Mouse (Mus musculus) cerebellum, postnatal 4 days (tissue): ENCODE results near the gene Fez1.

Source experiments
- DNase-seq, 2 experiments: peaks; one replicate each; pipeline ENCODE4 v3.0.0; 2022; ENCODE audit warnings: low spot score in 2 of 2, mixed read lengths in 1 of 2

Gene Fez1

DNA sequence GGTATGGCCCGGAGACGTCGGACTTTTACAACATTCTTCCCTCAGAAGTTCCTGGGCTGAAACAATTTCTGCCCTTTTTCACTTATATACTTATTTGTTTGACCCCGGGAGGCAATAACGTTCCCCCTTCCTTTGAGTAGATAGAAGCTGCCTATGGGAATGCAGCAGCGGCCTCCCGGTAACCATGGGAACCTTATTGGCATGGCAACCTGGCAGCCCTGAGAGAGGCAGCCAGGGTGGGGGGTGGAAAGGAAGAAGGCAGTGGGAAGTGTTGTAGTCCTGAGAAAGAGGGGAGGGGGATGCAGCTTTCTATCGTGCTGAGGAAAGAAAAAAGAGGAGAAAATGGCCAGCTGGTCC is at the start of gene Fez1:
Gene Fez1, plus strand, starts transcription at position 221 of the 357 bp plus-strand sequence.
- peak; percentile 61 to 88 for DNase-seq

DNA sequence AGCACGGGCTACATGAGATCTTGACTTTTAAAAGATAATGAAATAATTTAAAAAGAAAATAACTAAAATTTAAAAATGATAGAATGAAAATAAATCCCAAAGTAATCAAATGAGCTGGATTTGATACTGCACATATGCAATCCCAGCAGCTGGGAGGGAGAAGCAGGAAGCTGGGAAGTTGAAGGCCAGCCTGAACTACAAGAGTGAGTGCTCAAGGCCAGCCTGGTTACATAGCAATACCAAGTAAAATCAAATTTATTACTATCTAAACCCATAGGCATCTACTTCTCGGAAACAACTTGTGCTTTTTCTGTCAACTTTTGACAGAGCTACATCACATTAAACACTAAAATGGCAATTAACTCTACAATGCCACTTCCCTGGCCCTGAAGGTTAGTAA is 37.7 kb upstream of the Fez1 start:
- DNase-seq, result no peak

DNA sequence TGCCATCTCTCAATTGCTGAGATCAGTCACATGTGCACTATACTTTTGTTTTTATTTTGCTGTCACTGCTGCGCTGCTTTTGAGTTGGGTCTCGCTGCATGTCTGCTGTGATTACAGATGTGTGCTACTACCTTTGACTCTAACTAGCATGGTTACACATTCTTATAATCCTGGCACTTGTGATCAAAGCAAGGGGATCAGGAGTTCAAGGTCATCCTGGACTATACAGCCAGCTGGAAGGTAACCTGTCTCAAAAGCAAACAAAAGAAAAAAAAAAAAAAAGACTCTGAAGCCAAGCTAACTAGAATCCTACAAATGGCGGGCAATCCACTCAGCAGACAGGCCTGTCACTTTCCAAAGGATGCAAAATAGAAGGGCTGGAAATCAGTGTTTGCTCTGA is 29.5 kb upstream of the Fez1 start:
- no peak for DNase-seq

DNA sequence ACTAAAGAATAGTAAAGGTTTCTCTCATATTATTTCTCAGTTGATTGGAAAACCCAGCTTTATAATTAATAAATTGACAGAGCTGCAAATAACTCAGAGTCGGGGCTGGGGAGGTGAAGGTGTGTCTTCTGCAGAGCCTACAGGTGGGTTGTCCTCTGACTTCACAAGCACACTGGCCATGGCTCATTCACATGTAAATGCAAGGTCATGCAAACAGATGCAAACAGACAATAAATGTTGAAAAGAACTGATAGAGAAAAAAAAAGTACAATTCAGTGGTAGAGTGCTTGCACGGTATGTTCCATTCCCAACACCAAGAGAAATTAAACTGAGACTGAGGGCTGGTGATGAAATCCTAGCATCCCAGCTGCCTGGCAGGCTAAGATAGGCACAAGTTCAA is 27.2 kb upstream of the Fez1 start:
- no peak for DNase-seq

DNA sequence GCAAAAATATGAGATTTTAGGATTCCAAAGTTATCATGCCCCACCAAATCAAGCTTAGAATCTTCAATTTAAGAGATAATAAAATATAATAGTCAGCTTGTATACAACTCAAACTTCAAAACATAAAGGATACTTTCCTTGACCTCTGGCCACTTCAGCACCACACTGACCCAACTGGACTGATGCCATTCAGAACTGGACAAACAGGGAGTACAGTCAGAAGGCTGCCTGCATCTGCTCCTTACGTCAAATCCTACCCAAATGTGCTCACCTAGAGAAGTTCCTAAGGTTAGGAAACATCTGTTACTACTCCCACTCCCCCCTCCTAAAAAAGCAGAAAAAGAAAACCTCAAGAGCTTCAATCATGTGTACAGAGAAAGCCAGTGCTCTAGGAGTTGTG is 26.1 kb upstream of the Fez1 start:
- DNase-seq, result no peak

DNA sequence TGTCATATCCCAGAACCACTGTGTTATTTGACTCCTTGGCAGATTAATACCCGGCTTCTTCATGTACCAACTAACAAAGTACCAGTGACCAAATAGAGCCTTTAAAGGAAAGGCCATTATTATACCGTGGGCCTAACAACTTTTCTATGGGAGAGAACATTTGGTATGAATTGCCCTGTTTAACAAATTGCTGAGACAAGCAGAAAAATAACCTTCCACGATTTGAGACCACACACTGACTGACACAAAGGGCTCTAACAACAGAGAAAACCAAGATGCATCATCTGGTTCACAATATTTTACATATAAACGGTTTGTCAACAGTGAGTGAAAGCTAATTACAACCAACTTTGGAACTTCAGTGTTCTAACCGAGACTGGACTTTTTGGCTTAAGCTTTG is 25.4 kb upstream of the Fez1 start:
- DNase-seq, result no peak

DNA sequence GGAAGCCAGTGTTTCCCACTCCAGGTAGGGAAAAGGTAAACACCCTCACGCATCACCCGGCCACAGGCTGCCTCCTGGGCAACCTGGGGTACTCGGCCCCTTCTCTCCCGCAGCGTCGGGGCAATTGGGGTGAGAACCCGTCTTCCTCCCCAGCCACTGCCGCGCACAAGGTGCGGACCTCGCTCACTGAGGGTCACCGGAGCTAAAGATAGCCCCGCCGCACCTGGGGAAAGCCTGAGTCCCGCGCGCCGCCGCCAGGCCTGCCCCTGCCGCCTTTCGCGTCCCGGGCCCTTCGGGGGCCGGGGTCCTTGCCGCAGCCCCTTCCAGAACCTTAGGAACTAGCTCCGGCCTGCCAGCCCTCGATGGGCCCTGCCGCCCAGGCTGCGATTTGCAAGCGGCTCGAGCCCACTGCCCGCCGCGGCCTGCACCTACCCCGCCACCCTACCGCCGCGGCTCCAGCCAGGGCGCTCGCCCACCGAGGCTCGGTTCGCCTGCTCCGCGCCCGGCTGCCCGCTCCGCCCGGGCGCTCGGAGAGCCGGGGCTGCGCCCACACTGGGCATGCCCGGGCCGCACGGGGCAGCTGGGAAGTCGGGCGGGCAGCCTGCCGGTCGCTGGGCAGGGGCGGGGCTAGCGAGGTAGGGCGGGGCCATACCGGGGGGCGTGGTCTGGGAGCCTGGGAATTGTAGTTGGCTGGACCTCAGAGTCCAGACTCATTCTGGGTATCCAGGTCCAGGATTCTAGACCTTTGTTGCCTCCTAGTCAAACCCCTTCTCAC is 24.7 kb upstream of the Fez1 start, which contains the start of gene Ei24:
Gene Ei24, minus strand, starts transcription at position 613 of the 775 bp plus-strand sequence.
- DNase-seq, result peak; percentile 91 to 97

DNA sequence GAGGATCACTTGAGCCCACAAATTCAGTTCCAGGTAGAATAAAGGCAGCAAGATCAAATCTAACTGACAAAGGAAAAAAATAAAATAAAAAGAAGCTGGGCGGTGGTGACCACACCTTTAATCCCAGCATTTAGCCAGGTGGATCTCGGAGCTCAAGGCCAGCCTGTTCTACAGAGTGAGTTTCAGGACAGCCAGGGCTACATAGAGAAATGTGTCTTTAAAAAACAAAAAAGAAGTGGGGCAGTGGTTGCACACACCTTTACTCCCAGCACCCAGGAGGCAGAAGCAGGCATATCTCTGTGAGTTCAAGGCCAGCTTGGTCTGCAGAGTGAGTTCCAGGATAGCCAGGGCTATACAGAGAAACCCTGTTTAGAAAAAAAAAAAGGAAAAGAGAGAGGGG is 19.7 kb upstream of the Fez1 start:
- no peak for DNase-seq

DNA sequence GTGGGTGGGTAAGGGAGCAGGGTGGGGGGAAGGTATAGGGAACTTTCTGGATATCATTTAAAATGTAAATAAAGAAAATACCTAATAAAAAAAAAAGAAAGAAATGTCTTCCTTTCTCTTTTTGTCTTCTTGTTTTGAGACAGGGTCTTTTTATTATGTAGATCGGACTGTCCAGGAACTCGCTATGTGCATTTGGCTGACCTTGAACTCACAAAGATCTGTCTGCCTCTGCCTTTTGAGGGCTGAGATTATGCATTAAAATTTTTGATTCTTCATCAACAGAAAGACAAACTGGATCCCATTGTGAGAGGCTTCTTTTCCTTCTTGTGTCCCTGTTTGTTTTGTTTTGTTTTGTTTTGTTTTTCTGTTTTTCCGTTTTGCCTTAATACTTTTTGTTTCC is 18.7 kb upstream of the Fez1 start:
- no peak for DNase-seq

DNA sequence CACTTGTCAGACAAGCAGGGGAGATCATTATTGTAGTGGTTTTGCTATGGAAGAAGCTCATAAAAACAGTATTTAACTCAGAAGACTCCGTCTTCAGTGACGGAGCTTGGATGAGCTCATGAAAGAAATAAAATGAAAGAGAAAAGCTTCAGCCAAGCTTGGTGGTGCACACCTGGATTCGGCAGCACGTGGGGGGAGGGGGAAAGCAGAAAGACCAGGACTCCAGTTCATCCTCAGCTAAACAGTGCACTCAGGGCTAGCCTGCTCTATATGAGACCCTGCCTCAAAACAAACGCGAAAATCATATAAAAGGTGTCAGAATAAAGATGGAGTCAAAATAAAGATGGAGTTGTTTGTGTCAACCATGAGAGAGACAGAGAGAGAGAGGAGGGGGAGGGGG is 18.3 kb upstream of the Fez1 start:
- DNase-seq, result no peak

DNA sequence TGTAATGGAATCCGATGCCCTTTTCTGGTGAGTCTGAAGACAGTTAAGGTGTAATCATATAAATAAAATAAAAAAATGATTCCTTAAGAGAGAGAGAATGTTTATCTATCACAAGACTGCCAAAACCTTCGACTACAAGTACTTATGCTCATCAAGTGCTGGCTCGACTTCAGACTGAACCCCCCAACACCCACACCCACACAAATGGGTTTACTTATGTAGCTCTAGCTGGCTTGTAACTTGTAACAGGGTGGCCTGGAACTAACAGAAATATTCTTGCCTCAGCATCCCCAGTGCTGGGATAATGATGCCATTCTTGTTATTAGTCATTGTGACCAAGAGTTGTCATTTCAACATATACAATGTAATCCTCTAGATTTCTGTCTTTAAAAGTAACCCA is 17.7 kb upstream of the Fez1 start:
- DNase-seq, result no peak

DNA sequence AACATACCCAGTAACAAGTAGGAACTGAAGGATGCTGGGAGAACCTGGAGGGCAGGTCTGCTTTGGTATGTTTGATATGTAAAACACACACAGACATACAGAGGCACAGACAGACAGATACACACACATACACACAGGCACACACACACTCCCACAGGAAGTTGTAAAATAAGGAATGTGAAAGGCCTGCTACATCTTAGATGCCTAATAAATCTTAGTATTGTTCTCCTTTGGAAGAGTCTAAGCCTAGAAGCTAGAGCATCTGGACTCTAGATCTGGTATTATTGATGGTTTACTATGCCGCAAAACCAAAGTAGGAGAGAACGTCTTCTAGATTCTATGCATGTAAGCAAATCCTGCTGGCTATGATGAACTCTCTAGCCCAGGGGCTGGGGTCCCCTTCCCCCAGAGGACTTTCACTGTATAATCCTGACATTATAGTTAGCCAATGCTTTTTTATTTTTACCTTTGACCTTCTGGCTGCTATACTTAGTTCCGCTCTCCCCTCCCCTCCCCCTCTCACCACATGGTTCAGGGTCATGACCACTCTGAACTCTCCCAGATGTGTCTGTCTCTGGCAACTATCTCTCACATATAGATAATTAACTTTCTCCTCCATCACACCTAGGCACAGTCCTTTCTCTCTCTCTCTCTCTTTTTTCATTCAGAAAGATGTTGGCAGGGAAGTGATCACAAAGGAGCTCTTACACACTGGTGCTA is 16.2 kb upstream of the Fez1 start:
- no peak for DNase-seq

DNA sequence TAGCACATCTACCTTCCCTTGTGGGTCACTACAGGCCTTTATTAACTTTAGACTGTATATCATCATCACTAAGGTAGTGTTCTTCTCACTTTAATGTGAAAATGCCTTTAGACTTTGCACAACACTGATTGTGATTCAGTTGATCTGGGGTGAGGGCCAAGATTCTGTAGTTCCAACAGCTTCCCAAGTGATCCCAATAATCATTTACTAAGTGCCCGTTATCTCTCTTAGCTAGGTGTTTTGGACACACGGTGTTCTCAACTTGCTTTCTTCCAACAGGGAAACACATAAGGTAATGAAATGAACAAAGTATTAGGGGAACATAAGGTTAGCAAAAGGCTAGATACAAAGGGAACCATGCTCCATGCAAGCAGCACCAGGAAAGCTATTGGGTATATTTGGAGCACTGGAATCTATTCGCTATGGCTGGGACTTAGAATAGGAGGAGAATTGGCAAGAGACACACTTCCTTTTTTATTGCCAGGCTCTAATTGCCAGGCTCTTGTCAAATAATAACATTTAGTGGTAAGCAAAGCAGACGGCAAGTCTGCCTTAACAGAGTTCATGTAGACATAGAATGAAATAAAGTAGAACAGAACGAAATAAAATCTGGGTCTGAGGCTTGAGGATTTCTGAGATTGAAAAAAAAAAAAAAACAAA is 13.4 kb upstream of the Fez1 start:
- DNase-seq, result no peak

DNA sequence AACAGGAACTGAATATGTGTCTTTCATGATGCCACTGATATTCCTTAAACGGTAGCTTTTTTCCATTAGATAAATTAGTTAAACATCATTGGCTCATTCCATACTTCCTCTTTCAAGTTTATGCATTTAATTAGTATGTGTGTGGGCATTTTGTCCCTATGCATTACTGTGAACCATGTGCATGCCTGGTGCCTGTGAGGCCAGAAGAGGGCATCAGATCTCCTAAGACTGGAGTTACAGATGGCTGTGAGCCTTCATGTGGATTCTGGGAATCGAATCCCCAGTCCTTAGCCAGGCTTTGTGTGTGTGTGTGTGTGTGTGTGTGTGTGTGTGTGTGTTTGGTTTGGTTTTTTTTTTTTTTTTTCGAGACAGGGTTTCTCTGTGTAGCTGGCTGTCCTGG is 7.2 kb upstream of the Fez1 start:
- no peak for DNase-seq

DNA sequence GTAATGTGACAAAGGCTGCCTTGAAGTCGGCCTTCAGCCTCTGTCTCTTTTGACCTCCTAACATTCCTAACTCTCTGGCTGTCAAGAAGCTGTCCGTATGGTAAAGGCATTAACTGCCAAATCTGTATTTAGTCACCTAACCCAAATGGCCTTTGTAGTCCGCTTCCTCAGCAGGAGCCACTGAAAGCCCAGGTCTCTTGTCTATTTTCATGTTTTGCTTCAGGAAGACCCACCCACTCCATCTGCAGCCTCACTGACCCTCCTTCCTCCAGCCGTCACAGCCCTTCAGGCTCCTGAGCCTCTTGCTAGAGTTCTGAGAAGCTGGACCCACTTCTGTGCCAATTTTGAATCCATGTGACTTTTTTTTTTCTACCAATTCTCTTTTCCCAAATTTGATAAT is 2.8 kb upstream of the Fez1 start:
- no peak for DNase-seq

DNA sequence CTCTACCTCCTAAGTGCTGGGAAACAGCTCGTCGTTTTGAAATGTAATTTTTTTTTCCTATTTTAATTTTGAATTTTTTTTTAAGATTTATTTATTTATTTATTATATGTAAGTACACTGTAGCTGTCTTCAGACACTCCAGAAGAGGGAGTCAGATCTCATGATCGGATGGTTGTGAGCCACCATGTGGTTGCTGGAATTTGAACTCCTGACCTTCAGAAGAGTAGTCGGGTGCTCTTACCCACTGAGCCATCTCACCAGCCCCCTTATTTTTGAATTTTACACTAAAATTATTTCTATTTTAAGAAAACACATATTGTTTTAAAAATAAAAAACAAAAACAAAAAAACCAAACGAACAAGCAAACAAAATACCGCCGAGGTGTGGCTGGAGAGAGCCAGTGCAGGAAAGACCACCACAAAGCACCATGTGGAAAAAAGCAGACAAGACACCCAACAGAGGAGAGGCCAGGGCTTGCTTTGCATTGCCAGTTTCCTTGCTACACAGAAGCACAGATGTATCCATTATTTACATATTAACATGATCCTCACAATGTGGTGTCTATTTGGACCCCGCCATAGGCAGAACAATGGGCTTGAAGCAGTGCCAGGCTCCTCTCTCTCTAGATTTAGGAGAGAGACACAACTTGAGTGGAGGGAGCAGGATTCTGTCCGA is 558 bp upstream of the Fez1 start:
- no peak for DNase-seq

DNA sequence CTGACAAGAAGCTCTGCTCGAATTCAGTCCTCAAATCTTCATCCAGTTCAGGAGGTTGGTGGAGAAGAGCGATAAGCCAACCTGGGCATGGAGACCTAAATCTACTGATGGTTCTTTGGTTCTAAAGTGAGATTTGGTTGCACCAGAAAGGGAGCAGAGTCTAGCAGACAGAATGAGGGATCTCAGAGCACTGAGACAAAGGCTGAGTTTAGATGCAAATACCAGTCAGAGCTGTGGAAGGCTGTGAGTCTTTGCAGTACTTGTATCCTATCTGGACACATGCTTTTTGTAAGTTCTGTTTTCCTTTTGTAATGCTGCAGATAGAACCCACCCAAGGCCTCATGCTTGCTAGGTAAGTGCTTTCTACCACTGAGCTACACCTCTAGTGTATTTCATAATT is 360 bp downstream of the Fez1 start:
- DNase-seq, result no peak

DNA sequence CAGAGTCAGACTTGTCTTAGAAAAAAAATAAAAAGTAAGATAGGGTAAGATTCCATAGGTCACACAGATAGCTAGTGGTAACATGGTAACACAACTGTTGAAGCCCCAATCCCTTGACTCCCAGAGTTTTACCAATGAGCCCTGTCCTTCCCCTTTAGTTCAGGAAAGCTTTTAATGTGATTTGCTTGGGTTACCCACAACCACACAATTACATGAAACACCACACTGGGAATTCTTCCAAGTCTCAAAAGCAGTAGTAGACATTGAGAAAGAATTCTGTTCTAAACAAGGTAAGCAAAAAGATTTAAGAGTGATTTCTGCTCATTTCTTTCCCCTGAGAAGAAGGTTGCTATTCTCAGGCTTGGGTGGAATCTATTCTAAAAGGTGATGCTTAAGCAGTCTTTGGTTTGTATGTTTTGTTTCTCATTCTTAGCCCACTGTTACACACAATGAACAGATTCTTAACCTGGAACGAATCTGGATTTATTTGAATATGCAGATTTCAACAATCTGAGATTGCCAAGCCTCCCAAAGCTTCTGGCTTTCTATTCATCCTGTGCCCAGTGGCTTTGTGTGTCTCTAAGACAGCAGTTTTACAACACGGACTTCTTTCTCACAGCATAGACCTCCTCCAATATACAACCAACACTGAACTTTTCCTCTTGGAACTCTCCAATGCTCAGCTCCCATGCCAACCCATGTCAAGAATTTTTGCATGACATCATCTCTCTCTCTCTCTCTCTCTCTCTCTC is 5.1 kb downstream of the Fez1 start:
- DNase-seq, result no peak

DNA sequence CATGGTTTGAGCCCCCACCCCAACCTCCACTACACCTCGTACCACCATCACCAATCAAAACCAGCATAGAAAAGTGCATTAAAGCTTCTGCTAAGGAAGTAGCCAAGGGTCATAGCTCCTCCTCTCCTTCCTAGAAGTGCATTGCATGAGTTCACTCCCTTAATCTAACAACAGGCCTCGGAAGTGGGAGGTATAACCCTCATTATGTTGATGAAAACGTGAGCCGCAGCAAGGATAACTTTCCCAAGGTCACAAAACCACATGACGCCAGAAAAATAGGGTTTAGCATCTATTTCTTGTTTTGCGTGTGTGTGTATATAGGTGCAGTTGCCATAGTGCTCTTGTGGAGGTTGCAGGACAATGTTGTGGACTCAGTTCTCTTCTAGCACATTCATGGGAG is 9.7 kb downstream of the Fez1 start:
- no peak for DNase-seq

DNA sequence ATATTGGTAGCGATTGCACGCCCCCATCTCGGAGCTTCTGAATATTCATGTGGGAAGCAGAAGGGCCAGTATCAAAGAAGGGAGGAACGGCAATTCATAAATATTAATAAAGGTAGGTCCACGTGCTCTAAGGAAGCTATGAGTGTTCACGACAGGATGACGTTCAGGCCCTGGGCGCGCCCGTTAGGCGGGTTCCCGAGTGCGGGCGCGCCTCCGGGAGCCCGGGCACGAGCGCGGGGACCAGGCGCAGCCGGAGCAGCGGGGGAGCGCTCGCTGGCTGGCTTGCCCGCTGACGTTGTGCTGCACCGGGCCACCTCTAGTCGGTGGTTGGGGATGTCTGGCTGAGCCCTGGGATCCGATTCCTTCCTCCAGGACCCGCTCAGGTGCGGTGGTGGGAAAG is 10.9 kb downstream of the Fez1 start:
- DNase-seq, result peak; percentile 74 to 91

DNA sequence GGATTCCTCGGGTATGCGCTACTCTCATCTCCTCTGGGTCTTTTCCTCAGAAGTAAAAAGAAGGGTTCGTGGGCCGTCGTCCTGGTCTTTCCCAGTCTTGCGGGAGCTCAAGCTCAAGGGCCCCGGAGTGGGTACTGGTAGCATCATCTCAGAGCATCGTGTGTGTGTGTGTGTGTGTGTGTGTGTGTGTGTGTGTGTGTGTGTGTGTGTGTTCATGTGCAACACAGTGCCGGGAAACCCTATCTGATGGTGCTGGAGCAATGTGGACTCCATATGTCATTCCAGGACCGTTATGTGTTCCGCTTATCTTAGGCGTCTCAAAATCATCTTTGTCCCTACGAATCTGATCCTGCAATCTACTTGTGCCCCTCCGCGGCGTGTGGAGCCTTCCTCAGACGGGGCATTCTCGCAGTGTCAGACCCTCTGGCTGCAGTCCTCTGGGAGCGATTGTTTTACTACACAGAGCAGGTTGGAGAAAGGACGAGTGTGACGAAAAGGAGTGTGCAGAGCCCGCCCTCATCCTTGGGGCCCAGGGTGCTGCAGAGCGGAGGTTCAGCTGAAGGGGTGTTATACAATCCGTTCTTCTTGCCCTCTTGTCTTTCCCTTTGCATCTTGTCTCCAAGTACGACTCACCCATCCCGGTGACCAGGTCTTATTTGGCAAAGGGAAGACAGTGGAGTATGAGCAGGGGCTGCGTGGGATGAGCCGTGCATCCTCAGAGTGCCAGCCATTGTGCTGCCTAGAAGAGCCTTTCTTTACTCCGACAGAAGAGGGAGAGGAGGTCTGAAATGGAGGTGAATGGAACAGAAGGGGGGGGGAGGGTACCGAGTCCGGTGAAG is 11.6 kb downstream of the Fez1 start:
- peak; percentile 35 to 48 for DNase-seq
